13 mouse cellular contexts compared by ENCODE assay signal in the genomic region with DNA sequence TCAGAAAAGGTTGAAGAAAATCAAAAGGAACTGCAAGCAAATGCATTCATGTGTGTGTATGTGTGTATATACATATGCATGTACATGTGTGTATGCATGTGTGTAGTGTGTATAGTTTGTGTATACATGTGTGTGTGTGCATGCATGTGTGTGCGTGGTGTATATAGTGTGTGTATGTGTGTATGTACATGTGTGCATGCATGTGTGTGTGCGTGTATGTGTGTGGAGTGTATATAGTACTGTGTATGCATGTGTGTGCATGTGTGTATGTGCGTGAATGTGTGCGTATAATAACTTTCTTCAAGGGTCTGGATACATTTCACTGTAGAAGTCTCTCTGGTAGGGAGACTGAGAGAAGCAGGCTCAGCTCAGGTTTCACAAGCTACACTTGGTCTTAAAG.
"Had no signal": no experiment of that assay in that cellular context is flagged by ENCODE, and none has a peak within 500 bp of the region (broad histone marks: within the 10 kb centered on the region; RNA-seq: fewer than 3 reads in every experiment).

No protein-coding gene starts in this region.

- H3K27ac ChIP-seq: left cerebral cortex, adult 2 months; liver, embryonic 15.5 days had no signal

- H3K4me2 ChIP-seq: liver, embryonic 11.5 days; liver, embryonic 15.5 days; midbrain, embryonic 11.5 days had no signal

- DNase-seq: kidney, adult 8-10 months; kidney, postnatal 25 days; lung, adult 2 months; lung, postnatal 36 days; right cerebral cortex, postnatal 14 days; thymus, postnatal 4 days had no signal

- H3K9me3 ChIP-seq: limb, embryonic 10.5 days; liver, embryonic 15.5 days had no signal

- H3K4me1 ChIP-seq: liver, embryonic 15.5 days had no signal

- H3K27me3 ChIP-seq: liver, embryonic 15.5 days had no signal

- H3K36me3 ChIP-seq: limb, embryonic 10.5 days; liver, embryonic 15.5 days had no signal

- H3K4me3 ChIP-seq: left cerebral cortex, adult 2 months; limb, embryonic 10.5 days; liver, embryonic 15.5 days had no signal

- ATAC-seq: intestine, postnatal 0 days; lung, postnatal 0 days had no signal

- H3K9ac ChIP-seq: liver, embryonic 15.5 days had no signal
